Mouse (Mus musculus) liver, adult 2 months (tissue): ENCODE data around the gene Enpp1. TPM values are rescaled to one million over a fixed set of nuclear protein-coding genes. Genes with fewer than 3 reads are reported as not detected.

Source experiments
- DNase-seq: peaks from one replicate; pipeline ENCODE4 v3.0.0-alpha.2; 2011; ENCODE audit warnings: low read depth, low spot score; ENCODE audit errors: extremely low read depth
- H3K27ac ChIP-seq: fragments of 200-500 bp; replicated peaks from 2 replicates; pipeline ENCODE4 v1.5.1; 2012; ENCODE audit warnings: low read depth, mild to moderate bottlenecking, control low read depth, inconsistent platforms, low read length; ENCODE audit not compliant: insufficient read depth
- H3K27me3 ChIP-seq: fragments of 200-500 bp; 2 replicates; pipeline ENCODE4 v1.6.1; 2012; ENCODE audit warnings: mild to moderate bottlenecking, moderate library complexity, low read length, inconsistent platforms; ENCODE audit not compliant: control insufficient read depth, insufficient read depth
- H3K36me3 ChIP-seq: fragments of 200-500 bp; 2 replicates; pipeline ENCODE4 v1.6.1; 2012; ENCODE audit warnings: low read length, inconsistent platforms; ENCODE audit not compliant: control insufficient read depth, insufficient read depth
- H3K4me1 ChIP-seq: fragments of 200-500 bp; 2 replicates; pipeline ENCODE4 v1.6.1; 2011; ENCODE audit warnings: low read length; ENCODE audit not compliant: control insufficient read depth, insufficient read depth
- H3K4me3 ChIP-seq: fragments of 200-500 bp; 2 replicates; pipeline ENCODE4 v1.5.1; 2011; ENCODE audit warnings: low read depth, mild to moderate bottlenecking, control low read depth, low read length, moderate library complexity; ENCODE audit not compliant: insufficient read depth
- H3K79me2 ChIP-seq: fragments of 200-500 bp; 2 replicates; pipeline ENCODE4 v1.6.1; 2012; ENCODE audit warnings: inconsistent platforms, mild to moderate bottlenecking, low read length, moderate library complexity; ENCODE audit not compliant: control insufficient read depth, insufficient read depth
- H3K9ac ChIP-seq: fragments of 200-500 bp; 2 replicates; pipeline ENCODE4 v1.6.1; 2012; ENCODE audit warnings: low read depth, mild to moderate bottlenecking, control low read depth, inconsistent platforms, low read length
- CTCF ChIP-seq: fragments of 200-500 bp; IDR thresholded peaks from 2 replicates; pipeline ENCODE4 v1.5.1; 2011; ENCODE audit warnings: low read depth, low read length, control low read depth
- POLR2A ChIP-seq: fragments of 200-500 bp; IDR thresholded peaks from 2 replicates; pipeline ENCODE4 v1.6.1; 2011; ENCODE audit warnings: low read length, control low read depth; ENCODE audit not compliant: insufficient read depth; ENCODE audit errors: extremely low read depth
- WGBS: fragments of 180-500 bp; shearing (Covaris S2); methylation state at CpG from one replicate; pipeline ENCODE4 v1.1.7; 2018; 5-methylcytosine and 5-hydroxymethylcytosine counted together
- polyA plus RNA-seq: library from polyadenylated mRNA; depleted of rRNA; stranded (reverse); fragments of >200 nt; gene quantifications from 2 replicates; pipeline ENCODE4 v1.2.3, GENCODE M21; 2012; rRNA removed
- total RNA-seq: library from RNA; depleted of rRNA; stranded (reverse); fragments of >200 nt; gene quantifications from 2 replicates; pipeline ENCODE4 v1.2.3, GENCODE M21; 2014; rRNA removed

Gene Enpp1
- total and polyA plus RNA-seq, 2 experiments = 5.2 to 16.2 TPM

GRCm38 (mm10) chr10:24589238-24589637, 122.7 kb downstream of the Enpp1 start:
- Histone ChIP-seq H3K27me3 (no peaks in the 10 kb centered on the region), H3K27ac (no peak overlapping the region), H3K9ac (no peak overlapping the region), H3K36me3 (no peaks in the 10 kb centered on the region), H3K4me3 (no peak overlapping the region), H3K79me2 (no peaks in the 10 kb centered on the region), H3K4me1 (no peaks in the 10 kb centered on the region)
- TF ChIP-seq CTCF = no peak
- TF ChIP-seq POLR2A = no peak
- no peak for DNase-seq
- WGBS = 88% methylated on average over 9 of the region's 9 CpGs

DNA sequence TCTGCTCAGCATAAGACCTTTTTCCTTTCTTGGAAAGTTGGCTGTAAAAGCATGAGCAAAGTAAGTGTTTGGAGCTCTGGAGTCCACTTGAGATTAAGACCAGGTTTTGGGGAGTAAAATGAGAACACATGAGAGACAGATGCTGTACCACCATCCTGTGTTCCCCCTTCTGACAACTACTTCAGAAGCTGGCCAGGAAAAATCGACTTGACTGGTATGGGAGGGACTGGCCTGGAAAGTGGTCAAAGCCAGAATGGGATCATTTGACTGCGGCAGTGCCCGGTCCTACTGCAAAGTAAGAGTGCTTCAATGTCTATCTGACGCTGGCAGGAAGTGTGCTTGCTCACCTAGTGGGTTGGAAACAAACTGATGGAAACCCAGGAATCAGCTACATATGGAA, 123.1 kb downstream of the Enpp1 start:
- DNase-seq = no peak
- TF ChIP-seq CTCF = no peak
- TF ChIP-seq POLR2A = no peak
- Histone ChIP-seq H3K36me3 (no peaks in the 10 kb centered on the region), H3K4me1 (no peaks in the 10 kb centered on the region), H3K27me3 (no peaks in the 10 kb centered on the region), H3K4me3 (no peak overlapping the region), H3K9ac (no peak overlapping the region), H3K27ac (no peak overlapping the region), H3K79me2 (no peaks in the 10 kb centered on the region)
- WGBS = 82% methylated on average over 4 of the region's 4 CpGs

Other genes starting within 250 kb of the Enpp1 start
- gene Ccn2, start 116.7 kb downstream of the Enpp1 start, total RNA-seq = 6.6 and 20.5 TPM in 2 replicates
- gene Ccn2, start 116.7 kb downstream of the Enpp1 start, polyA plus RNA-seq = 4.0 and 4.4 TPM in 2 replicates
- gene Enpp3, start 130.7 kb upstream of the Enpp1 start, total RNA-seq = 39.7 and 60.6 TPM in 2 replicates
- gene Enpp3, start 130.7 kb upstream of the Enpp1 start, polyA plus RNA-seq = 11.4 and 12.4 TPM in 2 replicates
- 7.7 and 9.6 TPM in 2 replicates for gene Med23, start 157.8 kb upstream of the Enpp1 start, total RNA-seq
- 5.5 and 6.2 TPM in 2 replicates for gene Med23, start 157.8 kb upstream of the Enpp1 start, polyA plus RNA-seq
- 2,242 and 2,352 TPM in 2 replicates for gene Arg1, start 215.3 kb upstream of the Enpp1 start, total RNA-seq
- 513 and 650 TPM in 2 replicates for gene Arg1, start 215.3 kb upstream of the Enpp1 start, polyA plus RNA-seq